Mouse (Mus musculus): ENCODE data around the gene Myoz1. TPM values are rescaled to one million over a fixed set of nuclear protein-coding genes. Genes with fewer than 3 reads are reported as not detected.

The Myoz1 gene
- polyA plus RNA-seq, 1 experiment: not detected

DNA sequence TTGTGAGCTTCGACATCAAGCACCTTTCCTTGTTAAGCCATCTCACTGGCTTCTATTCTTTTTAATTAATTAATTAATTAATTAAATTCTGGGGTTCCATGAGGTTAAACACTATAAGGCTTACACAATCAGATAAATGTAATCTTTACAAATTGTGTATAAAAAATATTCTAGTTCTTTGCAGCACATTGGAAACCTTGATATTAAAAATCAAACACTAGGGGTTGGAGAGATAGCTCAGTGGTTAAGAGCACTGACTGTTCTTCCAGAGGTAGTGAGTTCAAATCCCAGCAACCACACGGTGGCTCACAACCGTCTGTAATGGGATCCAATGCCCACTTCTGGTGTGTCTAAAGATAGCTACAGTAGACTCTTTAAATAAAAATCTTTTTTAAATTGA lies 33.4 kb downstream of the Myoz1 start:
- no peak for TF ChIP-seq GATA1 (IDR thresholded peaks at IDR 0.05; ENCODE audit: low read length)

- no peak for TF ChIP-seq GATA1 (IDR thresholded peaks at IDR 0.05; ENCODE audit: low read length)
Observed at GRCm38 (mm10) chr14:20622412-20622811, 33.9 kb downstream of the Myoz1 start.

DNA sequence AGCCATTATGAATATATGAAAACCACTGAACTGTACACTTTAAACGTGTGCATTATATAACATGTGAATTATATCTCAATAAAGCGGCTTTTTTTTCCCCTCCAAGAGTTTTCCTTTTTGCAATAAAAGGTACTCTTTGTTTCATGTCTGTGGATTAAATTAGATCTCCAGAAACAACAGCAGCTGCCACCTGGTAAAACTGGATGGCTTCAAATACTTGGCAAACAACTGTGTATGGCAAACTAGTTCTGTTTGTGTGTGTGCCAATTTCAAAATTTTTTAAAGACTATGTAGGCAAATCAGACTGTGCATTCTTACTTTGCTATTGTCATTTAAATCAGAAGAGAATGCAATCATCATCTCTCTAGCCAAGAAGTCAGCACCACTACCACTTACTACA lies 34.4 kb downstream of the Myoz1 start:
- no peak for TF ChIP-seq GATA1 (IDR thresholded peaks at IDR 0.05; ENCODE audit: low read length)

DNA sequence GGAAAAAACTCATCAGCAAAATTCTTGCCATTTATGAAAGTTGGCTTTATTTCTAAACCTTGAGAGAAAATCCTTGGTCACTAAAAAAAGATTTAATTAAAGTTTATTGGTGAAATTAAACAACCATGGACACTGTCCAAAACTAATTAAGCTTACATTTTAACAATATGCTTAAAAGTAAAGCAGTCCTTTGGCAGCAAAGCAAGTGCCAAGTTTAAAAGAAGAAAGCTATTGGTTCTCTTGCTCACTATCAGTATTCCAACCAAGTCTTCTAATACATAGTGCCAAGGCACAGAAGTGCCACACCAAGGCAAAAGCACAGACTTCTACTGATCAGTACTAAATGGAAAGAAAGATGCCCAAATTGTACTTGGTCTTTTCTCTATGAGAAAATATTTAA lies 37.2 kb downstream of the Myoz1 start:
- TF ChIP-seq GATA1 (IDR thresholded peaks at IDR 0.05; ENCODE audit: low read length): no peak

DNA sequence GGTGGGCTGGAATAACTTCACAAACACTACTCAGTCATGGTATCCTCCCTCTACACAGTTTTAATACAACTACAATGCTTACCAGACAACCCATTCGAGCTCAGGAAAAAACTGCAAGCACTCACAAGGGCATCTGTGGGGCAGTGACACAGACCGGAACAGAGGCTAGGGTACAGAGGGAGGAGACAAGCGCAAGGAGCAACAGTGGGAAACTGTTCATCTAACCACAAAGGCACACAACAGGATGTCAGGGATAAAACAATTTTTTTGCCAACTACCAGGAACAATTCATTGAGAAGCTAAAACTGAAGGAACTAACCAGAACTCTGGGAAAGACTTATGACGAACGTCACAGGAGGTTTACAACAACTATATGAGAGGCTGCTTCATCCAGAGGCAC lies 38.1 kb downstream of the Myoz1 start:
- TF ChIP-seq GATA1 (IDR thresholded peaks at IDR 0.05; ENCODE audit: low read length): no peak

DNA sequence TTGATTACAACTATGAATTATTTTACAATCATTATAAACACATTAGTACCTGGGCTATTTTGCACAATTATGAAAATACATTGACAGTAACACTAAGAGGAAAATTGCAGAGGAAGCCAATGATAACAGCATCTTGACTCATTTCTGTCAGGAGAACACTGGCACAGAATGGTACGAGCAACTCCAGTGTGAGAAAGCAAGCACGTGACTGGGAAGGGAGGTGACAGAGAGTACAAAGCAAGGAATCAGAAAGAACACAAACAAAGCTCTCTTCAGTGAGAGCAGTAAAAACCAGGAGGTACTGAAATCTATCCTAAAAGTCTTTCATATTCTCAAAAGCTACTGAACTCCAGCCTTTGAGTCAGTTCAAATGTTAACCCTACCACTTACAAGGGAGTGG lies 39.9 kb downstream of the Myoz1 start:
- no peak for TF ChIP-seq GATA1 (IDR thresholded peaks at IDR 0.05; ENCODE audit: low read length)

- no peak for TF ChIP-seq GATA1 (IDR thresholded peaks at IDR 0.05; ENCODE audit: low read length)
Observed at GRCm38 (mm10) chr14:20615075-20615474, 41.3 kb downstream of the Myoz1 start.

DNA sequence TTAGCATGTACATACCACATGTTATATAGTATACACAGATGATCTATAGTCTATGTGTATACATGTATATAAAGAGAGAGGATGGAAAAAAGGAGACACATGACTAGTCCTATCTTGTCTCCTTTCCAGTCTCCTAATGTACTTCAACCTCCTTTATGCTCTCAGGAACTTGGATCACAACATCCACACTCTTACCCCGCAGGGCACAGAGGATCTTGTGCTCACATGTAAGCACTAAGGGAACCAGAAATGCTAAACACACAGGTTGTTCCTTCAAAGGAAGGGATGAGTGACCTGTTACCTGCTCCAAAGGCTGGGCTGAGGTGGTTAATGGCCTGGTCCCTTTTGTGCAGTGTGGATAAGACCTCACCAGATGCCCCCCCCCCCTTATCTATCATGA lies 43.5 kb downstream of the Myoz1 start:
- TF ChIP-seq GATA1 (IDR thresholded peaks at IDR 0.05; ENCODE audit: low read length): no peak

DNA sequence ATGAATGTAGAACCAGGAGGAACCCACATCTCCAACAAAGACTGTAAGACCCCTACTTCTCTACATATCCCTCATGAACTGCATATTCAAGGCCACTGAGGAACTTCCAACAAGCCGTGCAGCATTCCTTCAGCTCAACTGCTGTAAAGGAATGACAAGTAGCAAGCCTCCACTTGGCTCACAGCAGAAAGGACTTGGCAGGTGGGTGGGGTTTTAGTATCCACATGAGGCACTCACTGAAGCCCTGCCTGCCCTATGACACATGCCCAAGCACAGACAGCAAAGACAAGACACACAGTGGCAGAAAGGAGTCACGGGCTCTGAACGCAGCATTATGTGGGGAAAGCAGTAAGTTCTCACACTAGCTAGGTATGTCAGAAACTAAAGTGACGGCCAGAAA lies 46.2 kb downstream of the Myoz1 start:
- no peak for TF ChIP-seq GATA1 (IDR thresholded peaks at IDR 0.05; ENCODE audit: low read length)

DNA sequence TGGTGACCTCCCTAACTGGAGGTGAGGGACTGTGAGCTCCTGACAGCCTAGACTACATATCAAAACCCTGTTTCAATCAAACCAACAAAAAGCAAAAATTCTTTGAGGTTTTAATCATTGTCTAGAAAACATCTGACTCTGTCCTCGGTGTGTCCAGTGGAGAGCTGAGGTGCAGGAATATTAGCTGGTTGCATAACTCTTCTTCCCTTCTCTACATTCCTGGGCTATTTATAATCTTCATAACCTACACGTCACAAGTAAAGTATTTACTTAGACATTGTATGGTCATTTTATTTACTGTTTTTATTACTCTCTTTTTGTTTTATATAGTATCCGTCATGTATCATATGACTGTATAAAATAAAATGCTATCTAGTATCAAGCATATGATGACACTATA lies 46.8 kb downstream of the Myoz1 start:
- TF ChIP-seq GATA1 (IDR thresholded peaks at IDR 0.05; ENCODE audit: low read length): no peak

- TF ChIP-seq GATA1 (IDR thresholded peaks at IDR 0.05; ENCODE audit: low read length): no peak
Observed at GRCm38 (mm10) chr14:20607396-20608126, 48.8 kb downstream of the Myoz1 start.

DNA sequence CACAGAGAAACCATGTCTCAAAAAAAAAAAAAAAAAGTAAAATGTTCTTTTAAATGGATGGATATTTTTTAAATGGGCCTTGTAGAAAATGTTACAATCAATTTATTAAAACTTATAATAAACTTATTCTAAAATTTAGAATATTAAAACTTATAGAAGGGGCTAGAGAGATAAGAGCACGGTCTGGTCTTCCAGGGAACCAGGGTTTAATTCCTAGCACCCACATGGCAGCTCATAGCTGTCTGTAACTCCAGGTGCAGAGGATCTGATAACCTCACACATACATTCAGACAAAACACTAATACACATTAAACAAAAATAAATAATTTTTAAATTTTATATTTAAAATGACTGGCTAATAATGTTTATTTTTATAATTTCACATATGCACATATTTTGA lies 55.1 kb downstream of the Myoz1 start:
- TF ChIP-seq GATA1 (IDR thresholded peaks at IDR 0.05; ENCODE audit: low read length): no peak

GRCm38 (mm10) chr14:20600203-20600602 lies 56.1 kb downstream of the Myoz1 start:
- TF ChIP-seq GATA1 (IDR thresholded peaks at IDR 0.05; ENCODE audit: low read length): no peak

DNA sequence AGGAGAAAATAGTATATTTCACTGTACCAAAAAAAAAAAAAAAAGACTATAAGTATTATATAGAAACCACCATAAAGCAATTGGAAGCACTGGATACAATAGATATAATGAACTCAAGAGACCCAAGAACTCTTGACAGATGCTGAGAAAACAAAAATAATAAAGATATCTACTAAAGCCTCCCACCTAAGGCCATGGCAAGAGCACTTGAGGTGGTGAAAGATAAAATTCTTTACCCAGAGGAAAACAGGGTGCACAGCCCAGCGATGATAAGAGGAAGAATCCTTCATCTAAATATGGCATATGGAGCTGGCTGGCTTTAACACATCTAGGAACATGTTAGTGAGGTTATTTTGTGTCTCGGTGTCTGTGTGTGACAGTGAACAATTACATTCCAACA lies 56.8 kb downstream of the Myoz1 start:
- no peak for TF ChIP-seq GATA1 (IDR thresholded peaks at IDR 0.05; ENCODE audit: low read length)

Other genes with a start within 250 kb of the Myoz1 start
- not detected in 2 replicates for gene Cfap70, start 204.3 kb downstream of the Myoz1 start, polyA plus RNA-seq (2012)
- 26.6 and 28.3 TPM in 2 replicates for gene Anxa7, start 176.4 kb downstream of the Myoz1 start, polyA plus RNA-seq (2012)
- gene Mss51, start 159.6 kb downstream of the Myoz1 start, polyA plus RNA-seq (2012): 0.09 TPM in 1 of 2 replicates, not detected in the other
- gene Ppp3cb, start 110.0 kb downstream of the Myoz1 start, polyA plus RNA-seq (2012): 3.4 and 4.0 TPM in 2 replicates
- gene Usp54, start 15.5 kb downstream of the Myoz1 start, polyA plus RNA-seq (2012): 0.43 and 0.71 TPM in 2 replicates
- 0.08 TPM in 2 replicates for gene Synpo2l, start 11.8 kb upstream of the Myoz1 start, polyA plus RNA-seq (2012)
- 247 and 266 TPM in 2 replicates for gene Sec24c, start 17.8 kb upstream of the Myoz1 start, polyA plus RNA-seq (2012)
- 5.8 and 7.4 TPM in 2 replicates for gene Fut11, start 38.4 kb upstream of the Myoz1 start, polyA plus RNA-seq (2012)
- gene Chchd1, start 46.5 kb upstream of the Myoz1 start, polyA plus RNA-seq (2012): 6.5 and 8.0 TPM in 2 replicates
- gene Zswim8, start 51.0 kb upstream of the Myoz1 start, polyA plus RNA-seq (2012): 35.2 and 38.9 TPM in 2 replicates
- 67.8 and 82.6 TPM in 2 replicates for gene Ndst2, start 78.0 kb upstream of the Myoz1 start, polyA plus RNA-seq (2012)
- gene Camk2g, start 137.5 kb upstream of the Myoz1 start, polyA plus RNA-seq (2012): 26.8 and 38.6 TPM in 2 replicates
- gene Plau, start 180.1 kb upstream of the Myoz1 start, polyA plus RNA-seq (2012): not detected in 2 replicates

All from G1E-ER4 (cell line).